ENCODE assay signal across 14 mouse cellular contexts in genomic region chr3:107761446-107761845, GRCm38 (mm10).
"Had no signal": no experiment of that assay in that cellular context is flagged by ENCODE, and none has a peak within 500 bp of the region (broad histone marks: within the 10 kb centered on the region; RNA-seq: fewer than 3 reads in every experiment).

No protein-coding gene starts in this region.

- H3K9ac ChIP-seq: neural tube, embryonic 15.5 days; stomach, embryonic 15.5 days had no signal

- H3K9me3 ChIP-seq: neural tube, embryonic 15.5 days; stomach, embryonic 15.5 days had no signal

- H3K36me3 ChIP-seq: neural tube, embryonic 15.5 days; stomach, embryonic 15.5 days had no signal

- H3K27me3 ChIP-seq: neural tube, embryonic 15.5 days; stomach, embryonic 15.5 days had no signal

- DNase-seq: retina, postnatal 1 day; right cerebral cortex, adult 18-20 months; right cerebral cortex, postnatal 14 days; right cerebral cortex, postnatal 25 days; right cerebral cortex, postnatal 4 days; spleen, adult 18-20 months; thymus, adult 18-20 months; thymus, adult 2 months; thymus, postnatal 14 days; thymus, postnatal 25 days; thymus, postnatal 36 days; thymus, postnatal 4 days had no signal

- H3K4me3 ChIP-seq: neural tube, embryonic 15.5 days had no signal
